Mouse (Mus musculus): ENCODE data around the gene Cntn4. TPM values are rescaled to one million over a fixed set of nuclear protein-coding genes. Genes with fewer than 3 reads are reported as not detected.

Gene Cntn4
- polyA plus RNA-seq, 1 experiment from 2014 or later, result 3.3 TPM

- Histone ChIP-seq H3K9ac (ENCODE audit: low read depth, low read length) (no peak overlapping the region), H3K27ac (no peak overlapping the region), H3K36me3 (ENCODE audit: insufficient read depth, low read length) (no peaks in the 10 kb centered on the region), H3K4me2 (ENCODE audit: low read length) (no peak overlapping the region), H3K27me3 (ENCODE audit: insufficient read depth, low read length) (no peaks in the 10 kb centered on the region), H3K4me1 (replicated peaks; ENCODE audit: insufficient read depth, low read length) (no peaks in the 10 kb centered on the region), H3K4me3 (replicated peaks; ENCODE audit: low read depth, low read length) (no peak overlapping the region), H3K9me3 (replicated peaks; ENCODE audit: low read length) (no peaks in the 10 kb centered on the region)
- TF ChIP-seq CTCF (IDR thresholded peaks at IDR 0.05; ENCODE audit: low read depth), result no peak
- ATAC-seq (replicated peaks; ENCODE audit: low FRiP score, low read depth), result no peak
- 76% methylated on average over 3 of the region's 3 CpGs for WGBS
- DNase-seq (ENCODE audit: low spot score), result no peak
Measured at GRCm38 (mm10) chr6:106408014-106408413, 730.6 kb downstream of the Cntn4 start.

GRCm38 (mm10) chr6:106408634-106409033, 731.2 kb downstream of the Cntn4 start:
- Histone ChIP-seq H3K4me2 (ENCODE audit: low read length) (no peak overlapping the region), H3K27ac (no peak overlapping the region), H3K4me1 (replicated peaks; ENCODE audit: insufficient read depth, low read length) (no peaks in the 10 kb centered on the region), H3K4me3 (replicated peaks; ENCODE audit: low read depth, low read length) (no peak overlapping the region), H3K9ac (ENCODE audit: low read depth, low read length) (no peak overlapping the region), H3K36me3 (ENCODE audit: insufficient read depth, low read length) (no peaks in the 10 kb centered on the region), H3K27me3 (ENCODE audit: insufficient read depth, low read length) (no peaks in the 10 kb centered on the region), H3K9me3 (replicated peaks; ENCODE audit: low read length) (no peaks in the 10 kb centered on the region)
- 68% methylated on average over 3 of the region's 3 CpGs for WGBS
- DNase-seq (ENCODE audit: low spot score) (no peak), ATAC-seq (replicated peaks; ENCODE audit: low FRiP score, low read depth) (no peak)
- TF ChIP-seq CTCF (IDR thresholded peaks at IDR 0.05; ENCODE audit: low read depth), result no peak

DNA sequence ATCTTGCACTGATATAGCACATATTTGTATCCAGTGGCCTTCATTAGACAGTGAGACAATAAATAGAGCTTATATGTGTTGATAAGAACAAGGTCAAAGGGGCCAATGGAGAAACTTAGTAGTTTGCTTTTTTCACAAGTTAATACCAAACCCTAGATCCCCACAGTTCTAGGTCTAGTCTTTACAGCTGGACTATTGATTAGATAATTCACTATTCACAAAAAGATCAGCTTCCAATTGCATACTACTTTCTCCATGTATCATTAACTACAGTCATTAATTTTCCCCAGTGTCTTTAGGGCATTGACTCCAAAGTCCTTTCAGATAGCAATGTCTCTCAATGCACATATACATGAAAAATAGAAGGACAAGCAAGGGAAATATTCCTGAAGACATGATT, 745.5 kb downstream of the Cntn4 start:
- no peak overlapping the region for H3K4me3 ChIP-seq (replicated peaks; ENCODE audit: low read depth, low read length)
- H3K9me3 ChIP-seq (replicated peaks; ENCODE audit: low read length), result no peaks in the 10 kb centered on the region
- no peak overlapping the region for H3K4me2 ChIP-seq (ENCODE audit: low read length)
- TF ChIP-seq CTCF (IDR thresholded peaks at IDR 0.05; ENCODE audit: low read depth), result no peak
- H3K36me3 ChIP-seq (ENCODE audit: insufficient read depth, low read length), result no peaks in the 10 kb centered on the region
- H3K9ac ChIP-seq (ENCODE audit: low read depth, low read length), result no peak overlapping the region
- ATAC-seq (replicated peaks; ENCODE audit: low FRiP score, low read depth), result no peak
- DNase-seq (ENCODE audit: low spot score), result no peak
- H3K4me1 ChIP-seq (replicated peaks; ENCODE audit: insufficient read depth, low read length), result no peaks in the 10 kb centered on the region
- H3K27ac ChIP-seq, result no peak overlapping the region
- no peaks in the 10 kb centered on the region for H3K27me3 ChIP-seq (ENCODE audit: insufficient read depth, low read length)

- Histone ChIP-seq H3K4me1 (replicated peaks; ENCODE audit: insufficient read depth, low read length) (no peaks in the 10 kb centered on the region), H3K36me3 (ENCODE audit: insufficient read depth, low read length) (no peaks in the 10 kb centered on the region), H3K27ac (no peak overlapping the region), H3K9ac (ENCODE audit: low read depth, low read length) (no peak overlapping the region), H3K4me3 (replicated peaks; ENCODE audit: low read depth, low read length) (no peak overlapping the region), H3K27me3 (ENCODE audit: insufficient read depth, low read length) (no peaks in the 10 kb centered on the region), H3K9me3 (replicated peaks; ENCODE audit: low read length) (no peaks in the 10 kb centered on the region), H3K4me2 (ENCODE audit: low read length) (no peak overlapping the region)
- TF ChIP-seq CTCF (IDR thresholded peaks at IDR 0.05; ENCODE audit: low read depth), result no peak
- DNase-seq (ENCODE audit: low spot score) (no peak), ATAC-seq (replicated peaks; ENCODE audit: low FRiP score, low read depth) (no peak)
- WGBS, result 83% methylated on average over 2 of the region's 2 CpGs
Measured at GRCm38 (mm10) chr6:106423471-106423870, 746.0 kb downstream of the Cntn4 start.

DNA sequence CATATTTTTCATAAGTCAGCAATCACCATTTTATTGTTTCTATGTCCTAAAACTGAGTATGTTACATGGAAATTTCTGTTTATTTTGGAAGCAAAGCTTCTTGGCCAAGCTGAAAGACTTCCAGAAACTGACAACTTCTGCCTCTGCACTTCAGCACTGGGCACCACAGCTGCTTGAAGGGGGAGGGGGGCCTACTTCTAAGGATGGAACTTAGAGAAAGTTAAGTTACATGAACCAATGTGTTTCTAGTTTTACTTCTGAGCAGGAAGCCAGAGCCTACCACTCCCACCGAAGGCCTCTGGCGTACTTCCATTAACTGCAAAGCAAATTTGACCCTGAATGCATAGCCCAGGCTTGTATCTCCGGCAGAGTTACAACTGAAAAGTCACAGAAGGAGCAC, 749.2 kb downstream of the Cntn4 start:
- 57% methylated on average over 3 of the region's 3 CpGs for WGBS
- DNase-seq (ENCODE audit: low spot score) (peak; percentile 35), ATAC-seq (replicated peaks; ENCODE audit: low FRiP score, low read depth) (no peak)
- no peak overlapping the region for H3K9ac ChIP-seq (ENCODE audit: low read depth, low read length)
- H3K4me1 ChIP-seq (replicated peaks; ENCODE audit: insufficient read depth, low read length), result no peaks in the 10 kb centered on the region
- no peak overlapping the region for H3K27ac ChIP-seq
- no peaks in the 10 kb centered on the region for H3K27me3 ChIP-seq (ENCODE audit: insufficient read depth, low read length)
- no peak overlapping the region for H3K4me3 ChIP-seq (replicated peaks; ENCODE audit: low read depth, low read length)
- no peak overlapping the region for H3K4me2 ChIP-seq (ENCODE audit: low read length)
- TF ChIP-seq CTCF (IDR thresholded peaks at IDR 0.05; ENCODE audit: low read depth), result no peak
- no peaks in the 10 kb centered on the region for H3K36me3 ChIP-seq (ENCODE audit: insufficient read depth, low read length)
- H3K9me3 ChIP-seq (replicated peaks; ENCODE audit: low read length), result no peaks in the 10 kb centered on the region

DNA sequence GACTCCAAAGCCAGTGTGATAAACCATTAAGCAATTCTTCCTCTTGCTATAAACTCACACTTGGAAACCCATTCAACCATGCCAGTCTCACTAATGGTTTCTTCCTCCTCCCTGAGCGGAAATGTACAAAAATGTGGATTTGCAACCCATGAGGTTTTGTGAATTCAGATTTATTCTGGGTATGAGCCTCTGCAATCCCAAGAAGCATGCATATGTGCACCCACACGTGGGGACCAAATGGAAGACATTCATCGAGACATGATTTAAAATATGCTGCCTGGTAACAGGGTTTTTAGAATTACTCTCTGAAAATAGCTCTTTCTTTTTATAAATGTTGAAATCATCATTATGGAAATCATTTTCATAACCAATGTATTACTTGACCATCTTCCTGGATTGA, 754.0 kb downstream of the Cntn4 start:
- Histone ChIP-seq H3K4me1 (replicated peaks; ENCODE audit: insufficient read depth, low read length) (no peaks in the 10 kb centered on the region), H3K4me2 (ENCODE audit: low read length) (no peak overlapping the region), H3K36me3 (ENCODE audit: insufficient read depth, low read length) (no peaks in the 10 kb centered on the region), H3K9ac (ENCODE audit: low read depth, low read length) (no peak overlapping the region), H3K27ac (no peak overlapping the region), H3K9me3 (replicated peaks; ENCODE audit: low read length) (no peaks in the 10 kb centered on the region), H3K4me3 (replicated peaks; ENCODE audit: low read depth, low read length) (no peak overlapping the region), H3K27me3 (ENCODE audit: insufficient read depth, low read length) (no peaks in the 10 kb centered on the region)
- WGBS, result 80% methylated on average over 3 of the region's 3 CpGs
- ATAC-seq (replicated peaks; ENCODE audit: low FRiP score, low read depth) (no peak), DNase-seq (ENCODE audit: low spot score) (no peak)
- no peak for TF ChIP-seq CTCF (IDR thresholded peaks at IDR 0.05; ENCODE audit: low read depth)

- 61% methylated on average over 1 of the region's 1 CpGs for WGBS
- Histone ChIP-seq H3K36me3 (ENCODE audit: insufficient read depth, low read length) (no peaks in the 10 kb centered on the region), H3K27me3 (ENCODE audit: insufficient read depth, low read length) (no peaks in the 10 kb centered on the region), H3K4me3 (replicated peaks; ENCODE audit: low read depth, low read length) (no peak overlapping the region), H3K9me3 (replicated peaks; ENCODE audit: low read length) (no peaks in the 10 kb centered on the region), H3K27ac (no peak overlapping the region), H3K4me1 (replicated peaks; ENCODE audit: insufficient read depth, low read length) (no peaks in the 10 kb centered on the region), H3K9ac (ENCODE audit: low read depth, low read length) (no peak overlapping the region), H3K4me2 (ENCODE audit: low read length) (no peak overlapping the region)
- ATAC-seq (replicated peaks; ENCODE audit: low FRiP score, low read depth), result no peak
- no peak for TF ChIP-seq CTCF (IDR thresholded peaks at IDR 0.05; ENCODE audit: low read depth)
- no peak for DNase-seq (ENCODE audit: low spot score)
Measured at GRCm38 (mm10) chr6:106440786-106441185, 763.3 kb downstream of the Cntn4 start.

All from kidney, postnatal 0 days (tissue).